Mouse (Mus musculus) hindbrain, embryonic 16.5 days (tissue): ENCODE results near the gene Mylk2. TPM values are rescaled to one million over a fixed set of nuclear protein-coding genes. Genes with fewer than 3 reads are reported as not detected.
A peak's percentile ranks its signal among the peaks of the same experiment; 100 is the strongest.

Experiments
- ATAC-seq: fragments of 200-750 bp; cut with Nextera tagmentation; 2 replicates; pipeline ENCODE4 v1.8.0; 2017; ENCODE audit warnings: moderate TSS enrichment, moderate library complexity
- H3K27ac ChIP-seq: fragments of 300-500 bp; sonication (generic); 2 replicates; pipeline ENCODE4 v1.5.1; 2014; ENCODE audit warnings: low read depth, mild to moderate bottlenecking, control low read depth, low read length, moderate library complexity
- H3K27me3 ChIP-seq: fragments of 300-500 bp; sonication (generic); replicated peaks from 2 replicates; pipeline ENCODE4 v1.6.1; 2014; ENCODE audit warnings: low read length; ENCODE audit not compliant: control insufficient read depth, insufficient read depth
- H3K36me3 ChIP-seq: fragments of 300-500 bp; sonication (generic); 2 replicates; pipeline ENCODE4 v1.6.1; 2014; ENCODE audit warnings: mild to moderate bottlenecking, low read length, moderate library complexity, mixed read lengths; ENCODE audit not compliant: control insufficient read depth, insufficient read depth
- H3K4me1 ChIP-seq: fragments of 300-500 bp; sonication (generic); 2 replicates; pipeline ENCODE4 v1.6.1; 2014; ENCODE audit warnings: low read depth, low read length; ENCODE audit not compliant: control insufficient read depth, insufficient read depth
- H3K4me2 ChIP-seq: fragments of 300-500 bp; sonication (generic); 2 replicates; pipeline ENCODE4 v1.6.1; 2014; ENCODE audit warnings: mild to moderate bottlenecking, low read length, control low read depth, moderate library complexity
- H3K4me3 ChIP-seq: fragments of 300-500 bp; sonication (generic); 2 replicates; pipeline ENCODE4 v1.5.1; 2014; ENCODE audit warnings: mild to moderate bottlenecking, low read length, control low read depth, moderate library complexity
- H3K9ac ChIP-seq: fragments of 300-500 bp; sonication (generic); 2 replicates; pipeline ENCODE4 v1.6.1; 2014; ENCODE audit warnings: low read depth, mild to moderate bottlenecking, control low read depth, low read length, moderate library complexity
- H3K9me3 ChIP-seq: fragments of 300-500 bp; sonication (generic); 2 replicates; pipeline ENCODE4 v1.6.1; 2014; ENCODE audit warnings: mild to moderate bottlenecking, low read length, moderate library complexity; ENCODE audit not compliant: control insufficient read depth
- WGBS: fragments of 180-500 bp; shearing (Covaris S2); extraction: QIAGEN DNeasy Blood & Tissue Kit; methylation state at CpG from one replicate; pipeline ENCODE4 v1.1.7; 2014; 5-methylcytosine and 5-hydroxymethylcytosine counted together
- polyA plus RNA-seq: library from polyadenylated mRNA; unstranded; fragments of >200 nt; fragmentation: Nextera tagmentation; extraction: Ambion mirVana; gene quantifications from 2 replicates; pipeline ENCODE4 v1.2.1, GENCODE M21; 2015

Gene Mylk2
- polyA plus RNA-seq, 1 experiment from 2014 or later: 0.21 TPM

GRCm38 (mm10) chr2:152923621-152924020 lies 12.5 kb downstream of the Mylk2 start:
- no peak overlapping the region for H3K9ac ChIP-seq
- no peak overlapping the region for H3K27ac ChIP-seq
- no peak overlapping the region for H3K4me3 ChIP-seq
- ATAC-seq: no peak
- no peaks in the 10 kb centered on the region for H3K4me1 ChIP-seq
- no peaks in the 10 kb centered on the region for H3K36me3 ChIP-seq
- H3K27me3 ChIP-seq: no peaks in the 10 kb centered on the region
- no peaks in the 10 kb centered on the region for H3K9me3 ChIP-seq
- WGBS: 41% methylated on average over 3 of the region's 3 CpGs
- no peak overlapping the region for H3K4me2 ChIP-seq

GRCm38 (mm10) chr2:152924128-152924527 lies 13.0 kb downstream of the Mylk2 start:
- Histone ChIP-seq H3K27me3 (no peaks in the 10 kb centered on the region), H3K9me3 (no peaks in the 10 kb centered on the region), H3K9ac (no peak overlapping the region), H3K27ac (no peak overlapping the region), H3K4me3 (no peak overlapping the region), H3K4me1 (no peaks in the 10 kb centered on the region), H3K36me3 (no peaks in the 10 kb centered on the region), H3K4me2 (no peak overlapping the region)
- 44% methylated on average over 8 of the region's 8 CpGs for WGBS
- no peak for ATAC-seq

GRCm38 (mm10) chr2:152924543-152924942 lies 13.4 kb downstream of the Mylk2 start:
- H3K4me2 ChIP-seq: no peak overlapping the region
- no peaks in the 10 kb centered on the region for H3K4me1 ChIP-seq
- no peaks in the 10 kb centered on the region for H3K27me3 ChIP-seq

GRCm38 (mm10) chr2:152925189-152925872 lies 14.2 kb downstream of the Mylk2 start:
- Histone ChIP-seq H3K27ac (peak overlapping the region; percentile 36; the same call in 1 of the 2 replicates), H3K4me2 (no peak overlapping the region), H3K9me3 (no peaks in the 10 kb centered on the region), H3K9ac (no peak overlapping the region), H3K4me3 (no peak overlapping the region), H3K36me3 (no peaks in the 10 kb centered on the region), H3K27me3 (no peaks in the 10 kb centered on the region), H3K4me1 (no peaks in the 10 kb centered on the region)
- ATAC-seq: no peak
- WGBS: 72% methylated on average over 11 of the region's 11 CpGs

More at GRCm38 (mm10) chr2:152924543-152924942, 13.4 kb downstream of the Mylk2 start:
- Histone ChIP-seq H3K9ac (no peak overlapping the region), H3K36me3 (no peaks in the 10 kb centered on the region), H3K4me3 (no peak overlapping the region), H3K9me3 (no peaks in the 10 kb centered on the region), H3K27ac (no peak overlapping the region)
- 94% methylated on average over 5 of the region's 5 CpGs for WGBS
- no peak for ATAC-seq

GRCm38 (mm10) chr2:152926896-152927295 lies 15.7 kb downstream of the Mylk2 start:
- Histone ChIP-seq H3K27me3 (no peaks in the 10 kb centered on the region), H3K4me1 (no peaks in the 10 kb centered on the region), H3K27ac (no peak overlapping the region), H3K36me3 (no peaks in the 10 kb centered on the region), H3K9me3 (no peaks in the 10 kb centered on the region), H3K4me2 (no peak overlapping the region), H3K9ac (no peak overlapping the region), H3K4me3 (no peak overlapping the region)
- no peak for ATAC-seq
- 83% methylated on average over 9 of the region's 9 CpGs for WGBS

GRCm38 (mm10) chr2:152927371-152927770 lies 16.2 kb downstream of the Mylk2 start:
- H3K27me3 ChIP-seq: no peaks in the 10 kb centered on the region
- ATAC-seq: no peak
- no peak overlapping the region for H3K27ac ChIP-seq
- no peak overlapping the region for H3K4me3 ChIP-seq
- no peaks in the 10 kb centered on the region for H3K36me3 ChIP-seq
- no peak overlapping the region for H3K4me2 ChIP-seq
- no peak overlapping the region for H3K9ac ChIP-seq
- H3K9me3 ChIP-seq: no peaks in the 10 kb centered on the region
- H3K4me1 ChIP-seq: no peaks in the 10 kb centered on the region
- WGBS: 66% methylated on average over 5 of the region's 5 CpGs

DNA sequence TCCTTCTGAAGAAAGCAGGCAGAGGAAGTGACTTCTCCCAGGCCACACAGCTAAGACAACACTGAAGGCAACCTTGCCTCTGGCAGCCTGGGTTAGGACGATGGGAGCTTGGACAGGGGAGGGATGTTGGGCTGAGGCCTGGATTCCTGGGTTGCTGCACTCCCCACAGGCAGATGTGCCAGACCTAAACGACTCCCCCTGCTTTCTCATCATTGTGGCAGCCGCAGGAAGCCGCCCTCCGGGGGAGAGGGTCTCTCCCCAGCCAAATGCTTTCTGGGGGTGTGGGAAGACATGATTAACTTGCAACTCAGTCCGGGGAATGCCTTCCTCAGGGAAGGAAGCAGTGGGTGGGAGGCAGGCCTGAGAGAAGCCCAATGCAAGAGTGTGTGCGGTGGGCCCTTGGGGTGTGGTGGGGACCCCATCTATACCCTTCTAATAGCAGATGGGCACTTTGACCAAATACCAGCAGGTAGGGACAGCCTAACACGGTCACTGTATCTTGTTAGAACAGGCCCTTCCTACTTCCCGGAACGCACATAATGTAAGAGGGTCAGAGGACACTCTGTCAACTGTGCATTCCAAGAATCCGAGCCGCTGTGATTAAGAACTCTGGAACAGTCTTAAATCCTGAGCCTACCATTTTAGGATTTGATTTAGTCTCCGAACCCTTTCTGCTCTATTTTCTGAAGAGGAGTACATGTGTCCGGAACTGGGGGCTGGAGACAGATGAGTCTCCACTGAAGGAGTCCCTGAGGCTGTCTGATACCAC lies 17.3 kb downstream of the Mylk2 start:
- no peaks in the 10 kb centered on the region for H3K27me3 ChIP-seq
- WGBS: 55% methylated on average over 14 of the region's 14 CpGs
- H3K4me1 ChIP-seq: no peaks in the 10 kb centered on the region
- no peak overlapping the region for H3K27ac ChIP-seq
- H3K36me3 ChIP-seq: no peaks in the 10 kb centered on the region
- ATAC-seq: no peak
- no peak overlapping the region for H3K9ac ChIP-seq
- H3K4me2 ChIP-seq: no peak overlapping the region
- no peak overlapping the region for H3K4me3 ChIP-seq
- H3K9me3 ChIP-seq: no peaks in the 10 kb centered on the region

GRCm38 (mm10) chr2:152928988-152929370 lies 17.8 kb downstream of the Mylk2 start:
- WGBS: 71% methylated on average over 3 of the region's 3 CpGs
- Histone ChIP-seq H3K4me2 (no peak overlapping the region), H3K36me3 (no peaks in the 10 kb centered on the region), H3K27me3 (no peaks in the 10 kb centered on the region), H3K9me3 (no peaks in the 10 kb centered on the region), H3K4me3 (no peak overlapping the region), H3K4me1 (no peaks in the 10 kb centered on the region), H3K9ac (no peak overlapping the region), H3K27ac (no peak overlapping the region)
- no peak for ATAC-seq

- Histone ChIP-seq H3K27me3 (no peaks in the 10 kb centered on the region), H3K27ac (no peak overlapping the region), H3K4me3 (no peak overlapping the region), H3K4me1 (no peaks in the 10 kb centered on the region), H3K36me3 (no peaks in the 10 kb centered on the region), H3K9ac (no peak overlapping the region), H3K9me3 (no peaks in the 10 kb centered on the region), H3K4me2 (no peak overlapping the region)
- WGBS: 43% methylated on average over 2 of the region's 2 CpGs
- no peak for ATAC-seq
These were observed 19.1 kb downstream of the Mylk2 start for GRCm38 (mm10) chr2:152930276-152930675.
